Mouse (Mus musculus): ENCODE results near the gene Pdzd2.

Pdzd2 gene

GRCm38 (mm10) chr15:12675366-12675765, 64.4 kb downstream of the Pdzd2 start:
- no peak for DNase-seq (ENCODE audit: extremely low read depth, low read depth, low spot score)

- no peak for DNase-seq (ENCODE audit: extremely low read depth, low read depth, low spot score)
Measured at GRCm38 (mm10) chr15:12674026-12674425, 65.7 kb downstream of the Pdzd2 start.

GRCm38 (mm10) chr15:12667760-12668520, 71.8 kb downstream of the Pdzd2 start:
- DNase-seq (ENCODE audit: extremely low read depth, low read depth, low spot score), result no peak

GRCm38 (mm10) chr15:12665946-12666345, 73.8 kb downstream of the Pdzd2 start:
- no peak for DNase-seq (ENCODE audit: extremely low read depth, low read depth, low spot score)

- no peak for DNase-seq (ENCODE audit: extremely low read depth, low read depth, low spot score)
Measured at GRCm38 (mm10) chr15:12663351-12663750, 76.4 kb downstream of the Pdzd2 start.

GRCm38 (mm10) chr15:12660320-12660719, 79.4 kb downstream of the Pdzd2 start:
- no peak for DNase-seq (ENCODE audit: extremely low read depth, low read depth, low spot score)

GRCm38 (mm10) chr15:12655959-12656662, 83.6 kb downstream of the Pdzd2 start:
- no peak for DNase-seq (ENCODE audit: extremely low read depth, low read depth, low spot score)

GRCm38 (mm10) chr15:12655316-12655715, 84.4 kb downstream of the Pdzd2 start:
- no peak for DNase-seq (ENCODE audit: extremely low read depth, low read depth, low spot score)

GRCm38 (mm10) chr15:12652336-12653031, 87.2 kb downstream of the Pdzd2 start:
- DNase-seq (ENCODE audit: extremely low read depth, low read depth, low spot score), result no peak

- DNase-seq (ENCODE audit: extremely low read depth, low read depth, low spot score), result no peak
Measured at GRCm38 (mm10) chr15:12650236-12650635, 89.5 kb downstream of the Pdzd2 start.

GRCm38 (mm10) chr15:12649674-12650073, 90.0 kb downstream of the Pdzd2 start:
- DNase-seq (ENCODE audit: extremely low read depth, low read depth, low spot score), result no peak

- DNase-seq (ENCODE audit: extremely low read depth, low read depth, low spot score), result no peak
Measured at GRCm38 (mm10) chr15:12649131-12649530, 90.6 kb downstream of the Pdzd2 start.

GRCm38 (mm10) chr15:12640755-12641154, 99.0 kb downstream of the Pdzd2 start:
- no peak for DNase-seq (ENCODE audit: extremely low read depth, low read depth, low spot score)

GRCm38 (mm10) chr15:12639776-12640175, 99.9 kb downstream of the Pdzd2 start:
- DNase-seq (ENCODE audit: extremely low read depth, low read depth, low spot score), result no peak

GRCm38 (mm10) chr15:12639181-12639580, 100.5 kb downstream of the Pdzd2 start:
- no peak for DNase-seq (ENCODE audit: extremely low read depth, low read depth, low spot score)

GRCm38 (mm10) chr15:12638370-12639030, 101.2 kb downstream of the Pdzd2 start:
- no peak for DNase-seq (ENCODE audit: extremely low read depth, low read depth, low spot score)

GRCm38 (mm10) chr15:12637511-12637910, 102.2 kb downstream of the Pdzd2 start:
- DNase-seq (ENCODE audit: extremely low read depth, low read depth, low spot score), result no peak

- no peak for DNase-seq (ENCODE audit: extremely low read depth, low read depth, low spot score)
Measured at GRCm38 (mm10) chr15:12636386-12636785, 103.3 kb downstream of the Pdzd2 start.

GRCm38 (mm10) chr15:12634921-12635320, 104.8 kb downstream of the Pdzd2 start:
- no peak for DNase-seq (ENCODE audit: extremely low read depth, low read depth, low spot score)

- no peak for DNase-seq (ENCODE audit: extremely low read depth, low read depth, low spot score)
Measured at GRCm38 (mm10) chr15:12629164-12629563, 110.6 kb downstream of the Pdzd2 start.

- no peak for DNase-seq (ENCODE audit: extremely low read depth, low read depth, low spot score)
Measured at GRCm38 (mm10) chr15:12628451-12628850, 111.3 kb downstream of the Pdzd2 start.

Data from fat pad, adult 2 months (tissue).